Mouse (Mus musculus): ENCODE measurements at regions not wholly inside any gene's neighbourhood (a gene's known extent, or its start where the extent isn't known, plus 50 kb on each side); places are given as distances from the start of the nearest gene placed in this dataset.

DNA sequence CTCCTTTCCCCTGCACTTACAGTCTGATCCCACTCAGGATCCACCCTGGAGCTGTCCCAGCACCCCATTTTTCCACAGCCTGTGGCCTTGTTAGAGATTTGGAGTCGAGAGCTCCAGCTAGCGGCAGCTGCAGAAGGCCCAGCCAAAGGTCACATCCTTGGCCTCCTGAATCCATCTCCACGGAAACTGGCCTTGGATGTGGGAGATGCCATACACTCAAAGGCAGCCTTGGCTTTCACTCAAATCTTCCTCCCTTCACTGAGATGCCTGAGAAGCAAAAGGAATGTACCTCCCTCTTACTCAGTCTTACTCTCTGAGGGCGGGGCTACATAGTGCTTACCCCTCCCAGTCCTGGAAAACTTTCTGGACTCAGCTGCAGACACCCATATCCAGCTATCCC lies 56.2 kb upstream of the Ky start:
- DNase-seq (ENCODE audit: low spot score) = peak; percentile 50

- DNase-seq (ENCODE audit: low spot score) = no peak
These were observed 59.5 kb upstream of the Ky start for GRCm38 (mm10) chr9:102446066-102446465.

- no peak for DNase-seq (ENCODE audit: low spot score)
These were observed 63.2 kb upstream of the Ky start for GRCm38 (mm10) chr9:102442198-102442842.

GRCm38 (mm10) chr9:102437641-102438040 lies 67.9 kb upstream of the Ky start:
- no peak for DNase-seq (ENCODE audit: low spot score)

DNA sequence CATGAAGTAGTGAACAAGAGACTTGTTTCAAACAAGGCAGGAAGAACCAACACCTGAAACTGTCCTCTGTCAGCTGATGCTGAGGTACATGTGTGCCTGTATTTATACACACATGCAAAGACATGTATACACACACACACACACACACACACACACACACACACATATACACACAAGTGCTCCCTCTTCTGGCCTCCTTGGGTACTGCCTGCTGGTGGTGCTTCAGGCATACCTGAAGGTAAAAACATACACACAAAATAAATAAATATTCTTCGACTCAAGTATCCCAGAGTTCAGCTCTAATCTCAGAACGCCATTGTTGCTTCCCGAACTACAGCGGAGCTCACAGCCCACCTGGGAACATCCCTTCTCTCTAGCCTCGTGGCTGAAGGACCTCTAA lies 69.2 kb upstream of the Ky start:
- no peak for DNase-seq (ENCODE audit: low spot score)

GRCm38 (mm10) chr9:102428031-102428430 lies 73.5 kb upstream of the Ephb1 start:
- DNase-seq (ENCODE audit: low spot score) = no peak

- DNase-seq (ENCODE audit: low spot score) = no peak
These were observed 70.3 kb upstream of the Ephb1 start for GRCm38 (mm10) chr9:102424672-102425345.

DNA sequence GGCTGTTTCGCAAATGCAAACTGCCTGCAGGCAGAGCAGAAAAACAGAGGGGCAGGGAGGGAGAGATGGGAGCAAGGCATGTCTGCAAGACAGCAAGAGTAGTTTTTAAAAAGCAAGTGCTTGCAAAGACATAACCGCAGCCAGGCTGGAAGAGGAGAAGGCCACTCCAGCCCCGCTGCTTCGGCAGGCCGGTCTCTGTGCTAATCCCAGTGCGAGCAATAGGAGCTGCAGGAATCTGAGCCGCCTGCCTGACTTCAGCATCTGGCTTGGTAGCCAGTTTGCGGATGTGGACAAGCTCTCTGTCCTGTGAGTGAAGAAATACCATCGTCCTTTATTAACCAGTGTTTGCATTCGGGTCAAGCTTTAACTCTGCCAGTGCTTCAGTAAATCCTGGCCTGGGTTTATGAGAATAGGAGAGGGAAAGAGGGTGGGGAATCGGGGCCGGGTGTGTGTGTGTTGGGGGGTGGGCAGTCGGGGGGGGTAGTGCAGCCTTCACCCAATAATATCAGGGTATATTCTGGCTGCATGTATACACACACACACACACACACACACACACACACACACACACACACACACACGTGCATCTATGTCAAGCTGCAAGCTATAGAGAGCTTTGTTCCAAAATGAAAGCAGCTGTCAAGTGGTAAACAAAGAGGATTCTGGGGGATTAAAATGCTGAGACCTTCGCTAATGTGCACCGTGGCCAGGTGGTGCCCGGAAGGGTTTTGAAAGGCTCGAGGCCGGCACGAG lies 69.6 kb upstream of the Ephb1 start:
- peak; percentile 80 for DNase-seq (ENCODE audit: low spot score)

- DNase-seq (ENCODE audit: low spot score) = peak; percentile 19
These were observed 69.0 kb upstream of the Ephb1 start for GRCm38 (mm10) chr9:102423465-102423918.

GRCm38 (mm10) chr9:102421826-102422225 lies 67.3 kb upstream of the Ephb1 start:
- no peak for DNase-seq (ENCODE audit: low spot score)

GRCm38 (mm10) chr9:102420196-102420595 lies 65.7 kb upstream of the Ephb1 start:
- peak; percentile 21 for DNase-seq (ENCODE audit: low spot score)

- no peak for DNase-seq (ENCODE audit: low spot score)
These were observed 59.1 kb upstream of the Ephb1 start for GRCm38 (mm10) chr9:102413631-102414030.

- no peak for DNase-seq (ENCODE audit: low spot score)
These were observed 56.2 kb upstream of the Ephb1 start for GRCm38 (mm10) chr9:102410666-102411065.

GRCm38 (mm10) chr9:102406017-102406416 lies 51.5 kb upstream of the Ephb1 start:
- no peak for DNase-seq (ENCODE audit: low spot score)

Data from embryo, embryonic 10 days (tissue).